Mouse (Mus musculus): Measurements from ENCODE around the gene Pex16. TPM values are rescaled to one million over a fixed set of nuclear protein-coding genes. Genes with fewer than 3 reads are reported as not detected.
"Not testable (repeated sequence)": the region's sequence is repeated elsewhere in the genome, so short reads cannot be mapped to it uniquely, and the experiment has no call there.

Gene Pex16
- total RNA-seq, 4 experiments from 2014 or later: 31.2 to 36.1 (median 33.9) TPM

DNA sequence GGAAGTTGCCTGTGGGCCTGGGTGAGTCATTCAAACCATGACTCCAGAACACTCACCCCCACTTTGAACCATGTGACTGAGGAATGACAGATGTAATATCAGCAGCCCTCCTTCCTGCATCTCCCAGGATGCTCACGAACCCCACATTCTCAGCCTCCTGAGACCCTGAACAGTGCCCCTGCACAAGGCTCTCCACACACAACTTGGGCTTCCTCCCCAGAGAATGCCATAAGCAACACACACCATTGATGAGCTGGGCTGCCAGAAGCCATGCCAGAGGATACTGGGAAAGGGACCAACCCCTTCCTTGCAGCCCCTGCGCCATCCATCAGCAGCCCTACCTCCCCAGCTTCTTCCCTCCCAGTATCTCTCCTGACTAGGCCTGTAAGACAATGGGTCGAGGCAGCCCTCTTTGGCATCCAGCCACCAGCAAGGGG, 13.6 kb downstream of the Pex16 start:
- DNase-seq (ENCODE audit: low spot score in 2 of 2): no peak

- DNase-seq (ENCODE audit: low spot score in 2 of 2): peak; percentile 92 to 96
Measured at GRCm38 (mm10) chr2:92388891-92389641, 14.6 kb downstream of the Pex16 start.

DNA sequence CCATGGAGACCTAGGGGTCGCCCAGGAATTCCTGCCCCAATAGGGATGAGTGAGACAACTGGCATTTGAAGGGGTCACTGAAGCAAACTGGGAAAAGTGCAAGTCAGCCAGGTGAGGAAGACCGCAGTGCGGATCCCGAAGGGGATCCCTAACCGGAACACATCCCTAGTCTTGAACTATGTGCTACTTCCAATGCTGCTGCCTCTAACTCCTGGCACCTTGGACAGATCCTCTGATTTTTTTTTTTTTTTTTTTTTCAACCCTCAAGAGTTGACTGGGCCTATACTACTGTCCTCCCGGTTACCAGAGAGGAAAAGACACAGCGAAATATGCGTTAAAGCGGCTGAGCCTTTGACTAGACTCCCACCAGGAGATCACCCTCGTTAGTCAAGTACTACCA, 15.2 kb downstream of the Pex16 start:
- DNase-seq (ENCODE audit: low spot score in 2 of 2): no peak

GRCm38 (mm10) chr2:92390206-92390930, 15.9 kb downstream of the Pex16 start:
- no peak for DNase-seq (ENCODE audit: low spot score in 2 of 2)

GRCm38 (mm10) chr2:92391116-92391515, 16.6 kb downstream of the Pex16 start:
- DNase-seq (ENCODE audit: low spot score in 2 of 2): peak in 1 of 2 experiments; percentile 55

DNA sequence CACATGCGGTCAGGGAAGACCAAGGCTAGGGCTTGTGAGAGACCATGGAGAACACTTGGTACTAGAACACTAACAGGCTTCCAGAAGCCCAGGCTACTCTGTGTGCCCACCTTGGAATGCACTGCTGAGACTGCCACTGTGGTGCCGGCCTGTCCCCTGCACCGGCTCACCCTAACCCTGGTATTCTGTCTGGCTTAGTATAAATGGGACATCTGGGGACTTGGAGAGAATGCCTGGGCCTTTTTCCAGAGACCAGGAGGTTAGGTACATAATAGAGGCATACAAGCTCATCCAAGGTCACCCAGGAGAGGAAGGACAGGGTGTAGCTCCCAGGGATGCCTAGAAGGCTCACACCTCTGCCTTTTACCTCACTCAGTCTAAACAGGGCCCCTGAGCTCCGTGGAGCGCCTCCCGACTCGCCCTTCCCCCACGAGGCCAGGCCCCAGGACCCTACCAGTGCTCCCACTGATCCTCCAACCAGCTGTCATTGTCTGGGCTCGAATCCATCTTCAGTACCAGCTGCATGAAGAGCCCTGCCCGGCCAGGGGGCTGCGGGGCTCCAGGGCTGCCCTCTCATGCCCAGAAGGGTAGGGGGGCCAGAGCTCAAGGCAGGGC, 17.3 kb downstream of the Pex16 start:
- DNase-seq (ENCODE audit: low spot score in 2 of 2): no peak

GRCm38 (mm10) chr2:92392318-92393264, 18.1 kb downstream of the Pex16 start:
- no peak for DNase-seq (ENCODE audit: low spot score in 2 of 2)

DNA sequence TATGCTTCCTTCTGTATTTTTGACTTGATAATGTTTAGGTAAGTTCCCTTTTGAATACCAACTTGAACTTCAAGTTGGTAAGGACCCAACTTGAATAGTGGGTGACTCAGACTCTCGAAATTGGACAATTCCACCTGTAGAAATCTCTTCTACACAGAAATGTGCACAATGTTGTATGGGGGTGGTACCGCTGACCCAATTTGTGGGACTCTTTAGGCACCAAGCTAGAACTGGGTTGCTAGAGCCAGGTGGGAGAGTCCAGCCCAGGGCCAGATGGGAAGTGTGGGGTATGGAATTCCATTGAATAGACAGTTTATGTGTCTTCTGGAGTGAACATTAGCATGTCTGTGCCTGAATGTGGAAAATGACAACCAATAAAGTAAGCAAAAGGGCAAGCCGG, 21.1 kb downstream of the Pex16 start:
- no peak for DNase-seq (ENCODE audit: low spot score in 2 of 2)

DNA sequence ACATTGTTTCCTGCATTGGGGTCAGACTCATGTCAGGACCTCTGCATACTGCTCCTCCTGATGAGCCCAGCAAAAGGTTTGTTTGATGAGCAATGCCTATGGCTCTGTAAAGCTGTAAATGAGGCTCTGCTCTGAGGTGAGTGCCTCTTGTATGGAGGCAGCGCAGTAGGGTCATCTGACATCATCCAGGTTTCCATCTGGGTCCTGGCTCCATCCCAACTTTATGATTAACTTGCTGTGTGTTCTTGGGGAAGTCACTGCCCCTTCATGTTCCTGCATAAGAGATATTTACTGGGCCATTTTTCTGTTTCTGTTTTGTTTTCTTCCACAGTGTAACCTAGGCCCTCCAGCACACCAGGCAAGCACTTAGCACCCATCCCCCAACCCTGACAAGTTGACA, 23.0 kb downstream of the Pex16 start:
- no peak for DNase-seq (ENCODE audit: low spot score in 2 of 2)

- DNase-seq (ENCODE audit: low spot score in 2 of 2): not testable (repeated sequence)
Measured at GRCm38 (mm10) chr2:92399877-92400276, 25.4 kb downstream of the Pex16 start.

DNA sequence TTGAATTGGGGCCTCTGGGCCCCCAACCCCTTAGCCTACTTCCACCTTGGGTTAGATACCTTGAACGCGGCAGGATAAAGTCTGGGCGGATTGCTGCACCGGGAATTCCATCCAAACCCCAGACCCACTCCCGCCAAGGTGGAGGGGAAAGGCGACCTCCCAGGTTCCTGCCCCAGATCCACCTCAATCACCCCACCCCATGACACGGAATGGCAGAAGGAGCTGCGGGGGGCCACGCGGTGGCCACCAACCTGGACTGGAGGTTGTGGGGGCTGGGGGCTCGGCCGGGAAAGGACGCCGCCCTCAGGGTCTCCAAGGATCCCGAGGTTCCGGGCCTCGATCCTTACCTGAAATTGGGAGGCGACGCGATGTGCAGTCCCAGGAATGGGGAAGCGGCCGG, 26.2 kb downstream of the Pex16 start:
- no peak for DNase-seq (ENCODE audit: low spot score in 2 of 2)

DNA sequence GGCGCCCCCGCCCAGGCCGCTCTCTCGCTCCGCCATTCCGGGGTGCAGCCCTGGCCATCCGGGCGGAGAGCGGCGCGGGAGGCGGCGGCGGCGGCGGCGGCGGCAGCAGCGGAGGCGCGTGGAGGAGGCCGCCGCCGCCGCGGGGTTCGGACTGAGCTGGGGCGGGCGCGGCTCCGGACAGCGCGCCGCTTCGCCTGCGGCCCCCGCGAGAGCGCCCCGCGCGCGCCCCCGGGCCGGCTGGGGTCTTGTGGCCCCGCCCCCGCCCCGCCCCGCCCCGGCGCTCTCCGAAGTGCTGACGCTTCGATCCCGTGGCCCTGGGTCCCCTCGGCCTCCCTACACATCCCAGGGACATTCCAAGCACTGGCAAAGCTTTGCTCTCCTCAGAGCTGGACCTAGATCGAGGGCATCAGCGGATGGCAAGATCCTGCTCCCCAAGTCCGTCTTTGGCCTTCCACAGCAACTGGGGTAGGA, 26.6 kb downstream of the Pex16 start, which contains the start of gene Mapk8ip1:
Gene Mapk8ip1, minus strand, starts transcription at position 173 of the 471 bp plus-strand sequence.
- DNase-seq (ENCODE audit: low spot score in 2 of 2): no peak

GRCm38 (mm10) chr2:92402591-92403326, 28.3 kb downstream of the Pex16 start:
- no peak for DNase-seq (ENCODE audit: low spot score in 2 of 2)

- DNase-seq (ENCODE audit: low spot score in 2 of 2): no peak
Measured at GRCm38 (mm10) chr2:92403776-92404319, 29.4 kb downstream of the Pex16 start.

- DNase-seq (ENCODE audit: low spot score in 2 of 2): no peak
Measured at GRCm38 (mm10) chr2:92404737-92405136, 30.3 kb downstream of the Pex16 start.

DNA sequence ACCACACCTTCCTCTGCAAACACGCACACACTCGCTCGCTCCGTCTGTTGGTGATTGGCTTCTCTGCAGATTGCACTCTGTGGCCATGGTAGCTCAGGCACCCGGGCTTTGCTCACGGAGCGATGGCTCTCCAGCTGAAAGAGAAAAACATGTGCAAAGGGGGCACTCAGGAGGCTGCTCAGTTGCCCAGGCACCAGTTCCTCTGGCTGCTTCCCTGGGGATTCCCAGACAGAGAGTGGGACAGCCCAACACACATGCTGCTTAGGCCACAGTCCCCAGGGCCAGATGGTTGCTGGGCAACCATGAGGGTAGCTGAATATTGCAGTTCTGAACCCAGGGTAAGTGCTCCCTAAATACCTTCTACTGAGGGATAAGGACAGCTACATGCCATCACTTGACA, 31.2 kb downstream of the Pex16 start:
- DNase-seq (ENCODE audit: low spot score in 2 of 2): no peak

GRCm38 (mm10) chr2:92408309-92409045, 34.0 kb downstream of the Pex16 start:
- no peak for DNase-seq (ENCODE audit: low spot score in 2 of 2)

DNA sequence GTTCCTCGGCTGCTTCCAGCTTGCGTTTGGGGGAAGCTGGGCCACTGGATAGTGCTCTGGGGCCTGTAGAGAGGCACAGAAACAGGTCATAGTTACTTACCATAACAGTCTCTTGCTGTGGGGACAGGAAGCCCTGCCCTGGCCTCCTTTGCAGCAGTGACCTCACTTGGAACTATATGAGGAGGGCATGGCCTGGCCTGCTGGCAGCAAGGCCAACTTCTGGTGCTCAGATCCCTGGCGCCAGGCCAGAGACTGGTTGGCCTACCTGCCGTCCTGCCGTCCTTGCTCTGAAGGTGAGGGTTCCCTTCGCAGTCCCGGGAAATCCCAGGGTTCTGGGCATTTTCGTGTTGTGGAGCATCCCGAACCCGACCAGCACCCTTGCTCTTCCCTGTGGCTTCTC, 37.2 kb downstream of the Pex16 start:
- no peak for DNase-seq (ENCODE audit: low spot score in 2 of 2)

- DNase-seq (ENCODE audit: low spot score in 2 of 2): no peak
Measured at GRCm38 (mm10) chr2:92421723-92422387, 47.4 kb downstream of the Pex16 start.
